Mouse (Mus musculus) layer of hippocampus, postnatal 25 days (tissue): ENCODE measurements at regions not wholly inside any gene's neighbourhood (a gene's known extent, or its start where the extent isn't known, plus 50 kb on each side); places are given as distances from the start of the nearest gene placed in this dataset.
"Not testable (repeated sequence)": the region's sequence is repeated elsewhere in the genome, so short reads cannot be mapped to it uniquely, and the experiment has no call there.

Source experiments
- DNase-seq, 2 experiments: peaks; one replicate each; pipeline ENCODE4 v3.0.0; 2022; ENCODE audit warnings: mixed read lengths in 2 of 2, low spot score in 1 of 2; ENCODE audit errors: extremely low spot score in 1 of 2

GRCm38 (mm10) chr14:86054668-86055067 is 1086.4 kb downstream of the Diaph3 start:
- no peak for DNase-seq

- no peak for DNase-seq
Measured at GRCm38 (mm10) chr14:86029401-86029800, 1111.6 kb downstream of the Diaph3 start.

GRCm38 (mm10) chr14:86017611-86018010 is 1123.4 kb downstream of the Diaph3 start:
- not testable (repeated sequence) for DNase-seq
